Mouse (Mus musculus) neural tube, embryonic 11.5 days (tissue): ENCODE measurements around the gene Dop1a. TPM values are rescaled to one million over a fixed set of nuclear protein-coding genes. Genes with fewer than 3 reads are reported as not detected.

ENCODE experiments used
- ATAC-seq: fragments of 200-750 bp; cut with Nextera tagmentation; 2 replicates; pipeline ENCODE4 v1.8.0; 2017; ENCODE audit warnings: moderate number of reproducible peaks, mild to moderate bottlenecking, moderate TSS enrichment, moderate library complexity; ENCODE audit not compliant: insufficient read depth, low FRiP score, low TSS enrichment
- DNase-seq: peaks from one replicate; pipeline ENCODE4 v3.0.0-alpha.2; 2015; ENCODE audit warnings: low spot score
- H3K27ac ChIP-seq: fragments of 300-500 bp; sonication (generic); 2 replicates; pipeline ENCODE4 v1.5.1; 2014; ENCODE audit warnings: low read depth, mild to moderate bottlenecking, low read length
- H3K27me3 ChIP-seq: fragments of 300-500 bp; sonication (generic); 2 replicates; pipeline ENCODE4 v1.6.1; 2014; ENCODE audit warnings: mild to moderate bottlenecking, low read length, mixed read lengths; ENCODE audit not compliant: control insufficient read depth, insufficient read depth
- H3K36me3 ChIP-seq: fragments of 300-500 bp; sonication (generic); 2 replicates; pipeline ENCODE4 v1.6.1; 2014; ENCODE audit warnings: mild to moderate bottlenecking, low read length, moderate library complexity, mixed read lengths; ENCODE audit not compliant: control insufficient read depth, insufficient read depth
- H3K4me1 ChIP-seq: fragments of 300-500 bp; sonication (generic); 2 replicates; pipeline ENCODE4 v1.6.1; 2014; ENCODE audit warnings: low read length, mixed read lengths; ENCODE audit not compliant: control insufficient read depth, insufficient read depth
- H3K4me2 ChIP-seq: fragments of 300-500 bp; sonication (generic); 2 replicates; pipeline ENCODE4 v1.6.1; 2014; ENCODE audit warnings: low read depth, mild to moderate bottlenecking, moderate library complexity
- H3K4me3 ChIP-seq: fragments of 300-500 bp; sonication (generic); 2 replicates; pipeline ENCODE4 v1.5.1; 2014; ENCODE audit warnings: low read depth, low read length
- H3K9ac ChIP-seq: fragments of 300-500 bp; sonication (generic); 2 replicates; pipeline ENCODE4 v1.6.1; 2014; ENCODE audit warnings: mild to moderate bottlenecking, low read length
- H3K9me3 ChIP-seq: fragments of 300-500 bp; sonication (generic); 2 replicates; pipeline ENCODE4 v1.6.1; 2016; ENCODE audit warnings: low read length; ENCODE audit not compliant: control insufficient read depth
- WGBS: fragments of 180-500 bp; shearing (Covaris S2); extraction: QIAGEN DNeasy Blood & Tissue Kit; methylation state at CpG from one replicate; pipeline ENCODE4 v1.1.7; 2014; 5-methylcytosine and 5-hydroxymethylcytosine counted together
- polyA plus RNA-seq: library from polyadenylated mRNA; unstranded; fragments of >200 nt; fragmentation: Nextera tagmentation; extraction: Ambion mirVana; gene quantifications from 2 replicates; pipeline ENCODE4 v1.2.1, GENCODE M21; 2014

The Dop1a gene
- polyA plus RNA-seq, 1 experiment from 2014 or later = 16.5 TPM

DNA sequence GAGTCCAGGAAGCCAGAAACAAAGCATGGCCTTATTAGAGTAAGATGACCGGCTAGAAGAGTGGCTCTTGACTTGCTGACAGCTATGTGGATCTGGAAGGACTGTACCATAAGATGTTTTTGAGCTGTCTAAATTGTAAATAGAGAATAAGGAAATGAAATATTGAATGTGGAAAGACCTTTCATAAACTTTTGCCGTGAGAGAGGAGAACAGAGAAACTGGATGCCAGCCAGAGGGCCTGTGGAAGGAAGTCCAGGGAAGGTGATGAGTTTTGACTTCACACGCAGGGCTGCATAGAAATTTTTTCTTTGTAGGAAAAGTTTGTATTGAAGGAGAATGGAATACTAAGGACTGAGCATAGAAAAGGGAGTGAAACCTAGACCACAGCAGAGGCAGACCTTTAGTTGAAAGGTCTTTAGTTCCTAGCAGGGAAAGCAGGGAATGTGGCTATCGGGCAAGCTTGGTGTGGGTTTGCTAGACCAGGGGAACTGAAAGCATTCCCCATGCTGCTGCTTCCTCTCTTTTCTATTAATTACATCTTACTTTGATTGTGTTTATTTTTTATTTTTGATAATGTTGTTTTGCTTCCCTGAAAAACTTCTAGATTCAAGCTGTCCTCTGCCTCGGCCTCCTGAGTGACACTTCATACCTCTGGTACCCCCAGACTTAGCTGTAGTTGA is 11.6 kb downstream of the Dop1a start:
- no peak for DNase-seq
- Histone ChIP-seq H3K9ac (no peak overlapping the region), H3K9me3 (no peaks in the 10 kb centered on the region), H3K4me1 (no peaks in the 10 kb centered on the region), H3K4me3 (no peak overlapping the region), H3K27ac (no peak overlapping the region), H3K27me3 (no peaks in the 10 kb centered on the region), H3K36me3 (no peaks in the 10 kb centered on the region), H3K4me2 (no peak overlapping the region)
- 89% methylated on average over 5 of the region's 5 CpGs for WGBS
- ATAC-seq = no peak

DNA sequence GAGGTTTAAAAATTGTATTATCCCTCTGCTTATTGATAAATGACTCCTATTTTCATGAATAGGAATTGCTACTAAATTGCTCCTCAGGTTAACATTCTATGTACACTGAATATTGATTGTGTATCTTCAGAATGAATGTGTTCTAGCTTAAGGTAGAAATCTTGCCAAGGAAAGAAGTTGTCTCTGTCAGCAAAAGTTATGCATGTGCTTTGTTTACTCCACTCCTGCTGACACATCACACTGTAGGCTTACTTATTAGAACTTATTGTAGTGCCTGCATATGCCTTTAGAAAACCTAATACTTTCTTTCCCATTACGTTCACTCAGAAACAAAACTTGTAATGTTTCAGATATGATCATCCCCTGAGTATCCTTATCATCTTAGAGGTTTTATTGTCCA is 15.3 kb downstream of the Dop1a start:
- H3K4me1 ChIP-seq = no peaks in the 10 kb centered on the region
- no peaks in the 10 kb centered on the region for H3K36me3 ChIP-seq
- WGBS = 91% methylated on average over 1 of the region's 1 CpGs
- no peak for ATAC-seq
- H3K27ac ChIP-seq = no peak overlapping the region
- H3K9ac ChIP-seq = no peak overlapping the region
- no peaks in the 10 kb centered on the region for H3K9me3 ChIP-seq
- H3K4me3 ChIP-seq = no peak overlapping the region
- no peak overlapping the region for H3K4me2 ChIP-seq
- H3K27me3 ChIP-seq = no peaks in the 10 kb centered on the region
- no peak for DNase-seq

DNA sequence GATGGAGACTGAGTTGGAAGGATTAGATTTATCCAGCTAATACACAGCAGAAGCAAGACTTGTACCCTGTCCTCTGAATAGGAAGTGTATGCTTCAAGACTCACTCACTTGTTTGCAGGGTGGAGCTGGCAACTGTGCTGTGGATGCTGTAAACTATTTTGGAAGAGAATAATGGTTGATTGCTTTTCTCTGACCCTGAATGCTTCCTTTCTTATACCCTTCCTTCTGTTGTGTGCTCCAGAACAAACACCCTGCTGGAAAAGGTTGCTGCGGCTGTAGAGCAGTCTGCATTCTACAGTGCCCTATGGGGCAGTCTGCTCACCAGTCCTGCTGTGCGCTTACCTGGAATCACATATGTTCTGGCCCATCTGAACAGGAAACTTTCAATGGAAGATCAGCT is 24.8 kb downstream of the Dop1a start:
- no peak for DNase-seq
- H3K27ac ChIP-seq = no peak overlapping the region
- ATAC-seq = no peak
- H3K27me3 ChIP-seq = no peaks in the 10 kb centered on the region
- H3K4me2 ChIP-seq = no peak overlapping the region
- no peaks in the 10 kb centered on the region for H3K4me1 ChIP-seq
- H3K4me3 ChIP-seq = no peak overlapping the region
- H3K9ac ChIP-seq = no peak overlapping the region
- H3K36me3 ChIP-seq = no peaks in the 10 kb centered on the region
- 89% methylated on average over 2 of the region's 2 CpGs for WGBS
- no peaks in the 10 kb centered on the region for H3K9me3 ChIP-seq

DNA sequence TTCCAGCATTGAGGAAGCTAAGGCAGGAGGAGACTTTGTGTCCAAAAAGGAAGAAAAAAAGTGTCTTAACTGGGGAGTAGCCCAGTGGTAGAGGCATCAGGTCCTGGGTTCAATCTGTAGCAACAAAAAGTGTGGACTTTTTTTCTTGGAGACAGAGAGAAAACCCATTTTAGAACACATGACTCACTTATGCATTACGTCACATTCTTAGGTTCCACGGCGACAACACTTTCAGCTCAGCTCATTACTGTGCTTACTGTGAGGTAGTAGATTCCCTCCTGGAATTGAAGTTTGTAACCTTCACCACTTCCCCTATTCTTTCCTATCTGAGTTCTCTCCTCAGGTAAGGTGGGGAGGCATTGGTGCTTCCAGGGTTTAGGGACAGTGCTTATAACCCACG is 29.3 kb downstream of the Dop1a start:
- H3K9me3 ChIP-seq = no peaks in the 10 kb centered on the region
- ATAC-seq (no peak), DNase-seq (no peak)
- WGBS = 94% methylated on average over 4 of the region's 4 CpGs
- no peaks in the 10 kb centered on the region for H3K36me3 ChIP-seq
- H3K4me1 ChIP-seq = no peaks in the 10 kb centered on the region
- no peaks in the 10 kb centered on the region for H3K27me3 ChIP-seq
- H3K27ac ChIP-seq = no peak overlapping the region
- H3K9ac ChIP-seq = no peak overlapping the region
- no peak overlapping the region for H3K4me2 ChIP-seq
- H3K4me3 ChIP-seq = no peak overlapping the region

DNA sequence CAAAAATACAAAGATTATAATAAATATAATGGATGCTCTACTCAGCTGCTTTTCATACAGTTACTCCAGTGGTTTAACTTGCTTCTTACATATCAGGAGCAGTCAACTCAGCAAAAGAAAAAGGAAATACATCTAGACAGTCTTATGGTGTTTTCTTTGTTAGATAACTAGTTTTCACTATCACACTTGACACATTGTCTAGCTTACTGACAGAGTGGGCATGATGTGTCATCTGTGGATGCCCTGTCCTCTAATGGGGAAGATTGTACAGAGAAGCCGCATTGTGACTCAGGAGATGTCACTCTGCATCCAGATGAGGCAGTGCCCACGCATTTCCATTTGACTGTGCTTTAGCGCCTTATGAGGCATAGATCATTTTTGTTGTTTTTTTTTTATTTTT is 32.1 kb downstream of the Dop1a start:
- Histone ChIP-seq H3K36me3 (no peaks in the 10 kb centered on the region), H3K27me3 (no peaks in the 10 kb centered on the region), H3K4me3 (no peak overlapping the region), H3K4me1 (no peaks in the 10 kb centered on the region), H3K9me3 (no peaks in the 10 kb centered on the region), H3K4me2 (no peak overlapping the region), H3K27ac (no peak overlapping the region), H3K9ac (no peak overlapping the region)
- 99% methylated on average over 3 of the region's 3 CpGs for whole genome bisulfite sequencing
- ATAC-seq (no peak), DNase-seq (no peak)

DNA sequence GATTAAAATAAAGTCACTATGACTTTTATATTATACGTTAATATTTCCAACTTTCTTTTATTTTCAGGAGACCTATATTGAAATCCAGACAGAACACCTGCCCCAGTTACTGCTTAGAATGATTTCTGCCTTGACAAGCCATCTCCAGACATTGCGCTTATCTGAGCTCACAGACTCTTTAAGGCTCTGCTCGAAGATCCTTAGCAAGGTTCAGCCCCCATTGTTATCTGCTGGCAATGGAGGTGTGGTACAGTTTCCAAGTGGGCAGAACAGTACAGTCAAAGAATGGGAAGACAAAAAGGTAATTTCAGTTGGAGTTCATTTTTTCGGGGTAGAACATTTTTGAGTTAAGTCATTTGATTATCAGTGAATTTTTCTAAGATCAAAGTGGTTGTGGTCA is 40.5 kb downstream of the Dop1a start:
- H3K9me3 ChIP-seq = no peaks in the 10 kb centered on the region
- H3K4me1 ChIP-seq = no peaks in the 10 kb centered on the region
- H3K4me3 ChIP-seq = no peak overlapping the region
- H3K36me3 ChIP-seq = no peaks in the 10 kb centered on the region
- WGBS = 89% methylated on average over 4 of the region's 4 CpGs
- no peak overlapping the region for H3K27ac ChIP-seq
- DNase-seq = no peak
- H3K9ac ChIP-seq = no peak overlapping the region
- ATAC-seq = no peak
- no peak overlapping the region for H3K4me2 ChIP-seq
- no peaks in the 10 kb centered on the region for H3K27me3 ChIP-seq

DNA sequence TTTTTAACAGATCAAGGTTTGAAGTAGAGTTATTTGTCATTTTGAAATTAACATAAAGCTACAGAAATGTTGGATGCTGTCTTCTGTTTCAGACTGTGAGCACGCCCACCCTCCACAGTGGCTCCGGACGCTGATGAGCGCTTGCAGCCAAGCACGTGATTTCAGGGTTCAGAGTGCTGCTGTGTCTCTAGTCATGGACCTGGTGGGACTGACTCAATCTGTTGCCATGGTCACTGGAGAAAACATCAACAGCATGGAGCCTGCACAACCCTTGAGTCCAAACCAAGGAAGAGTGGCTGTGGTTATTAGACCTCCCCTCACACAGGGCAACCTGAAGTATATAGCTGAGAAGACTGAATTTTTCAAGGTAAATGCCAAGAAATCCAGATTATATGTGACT is 46.8 kb downstream of the Dop1a start:
- Histone ChIP-seq H3K4me3 (no peak overlapping the region), H3K9ac (no peak overlapping the region), H3K9me3 (no peaks in the 10 kb centered on the region), H3K27ac (no peak overlapping the region), H3K27me3 (no peaks in the 10 kb centered on the region), H3K4me2 (no peak overlapping the region), H3K36me3 (no peaks in the 10 kb centered on the region; the same call in 1 of the 2 replicates), H3K4me1 (no peaks in the 10 kb centered on the region)
- DNase-seq = no peak
- 79% methylated on average over 5 of the region's 5 CpGs for WGBS
- no peak for ATAC-seq

DNA sequence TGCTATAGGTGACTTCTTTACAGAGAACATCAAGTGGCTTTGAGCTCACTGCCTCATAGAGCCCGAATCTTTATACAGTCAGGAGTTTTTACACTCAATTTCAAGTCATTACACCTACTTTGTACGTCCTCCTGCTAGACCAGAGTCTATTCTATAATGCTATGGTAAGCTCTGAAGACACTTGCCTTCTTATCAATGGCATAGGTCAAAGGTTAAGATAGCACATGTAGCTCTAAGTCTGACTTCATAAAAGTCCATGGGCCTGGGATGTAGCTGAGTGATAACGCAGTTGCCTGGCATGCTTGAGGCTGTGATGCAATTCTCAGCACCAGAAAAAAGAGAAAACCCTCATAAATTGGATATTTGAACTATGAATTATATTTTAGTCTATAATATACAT is 47.4 kb downstream of the Dop1a start:
- ATAC-seq = no peak
- no peak overlapping the region for H3K4me3 ChIP-seq
- H3K4me2 ChIP-seq = no peak overlapping the region
- no peaks in the 10 kb centered on the region for H3K4me1 ChIP-seq
- no peak overlapping the region for H3K9ac ChIP-seq
- no peaks in the 10 kb centered on the region for H3K9me3 ChIP-seq
- 93% methylated on average over 3 of the region's 3 CpGs for WGBS
- no peak overlapping the region for H3K27ac ChIP-seq
- H3K27me3 ChIP-seq = no peaks in the 10 kb centered on the region
- no peak for DNase-seq
- no peaks in the 10 kb centered on the region; the same call in 1 of the 2 replicates for H3K36me3 ChIP-seq

DNA sequence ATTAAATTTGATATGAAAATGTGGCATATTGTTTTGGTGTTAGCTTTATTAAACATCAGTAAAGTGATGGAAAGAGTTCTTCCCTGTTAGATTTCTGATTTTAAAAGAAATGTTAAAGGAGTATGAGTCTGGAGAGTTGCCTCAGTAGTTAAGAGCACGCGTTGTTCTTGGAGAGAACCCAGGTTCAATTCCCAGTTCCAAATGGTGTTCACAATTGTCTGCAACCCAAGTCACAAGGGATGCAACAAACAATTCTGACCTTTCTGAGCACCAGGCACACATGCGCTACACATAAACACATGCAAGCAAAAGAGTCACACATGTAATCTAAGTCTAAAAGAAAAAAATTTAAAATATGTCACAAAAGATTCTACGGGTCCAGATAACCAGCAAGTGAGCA is 47.8 kb downstream of the Dop1a start:
- H3K4me3 ChIP-seq = no peak overlapping the region
- no peak overlapping the region for H3K27ac ChIP-seq
- no peak overlapping the region for H3K9ac ChIP-seq
- H3K36me3 ChIP-seq = no peaks in the 10 kb centered on the region; the same call in 1 of the 2 replicates
- 95% methylated on average over 4 of the region's 4 CpGs for WGBS
- no peak for DNase-seq
- no peak for ATAC-seq
- H3K27me3 ChIP-seq = no peaks in the 10 kb centered on the region
- H3K9me3 ChIP-seq = no peaks in the 10 kb centered on the region
- no peaks in the 10 kb centered on the region for H3K4me1 ChIP-seq
- no peak overlapping the region for H3K4me2 ChIP-seq
